Mouse (Mus musculus) CD4-positive helper T cell, adult 2 months (primary cell): ENCODE results near the gene Ccser1.
"Not testable (repeated sequence)": the region's sequence is repeated elsewhere in the genome, so short reads cannot be mapped to it uniquely, and the experiment has no call there.

Source experiments
- DNase-seq: peaks from one replicate; pipeline ENCODE4 v3.0.0-alpha.2; 2012; ENCODE audit warnings: low read depth, missing footprints, low spot score

The Ccser1 gene

GRCm38 (mm10) chr6:62014374-62014773 is 834.2 kb downstream of the Ccser1 start:
- no peak for DNase-seq

DNA sequence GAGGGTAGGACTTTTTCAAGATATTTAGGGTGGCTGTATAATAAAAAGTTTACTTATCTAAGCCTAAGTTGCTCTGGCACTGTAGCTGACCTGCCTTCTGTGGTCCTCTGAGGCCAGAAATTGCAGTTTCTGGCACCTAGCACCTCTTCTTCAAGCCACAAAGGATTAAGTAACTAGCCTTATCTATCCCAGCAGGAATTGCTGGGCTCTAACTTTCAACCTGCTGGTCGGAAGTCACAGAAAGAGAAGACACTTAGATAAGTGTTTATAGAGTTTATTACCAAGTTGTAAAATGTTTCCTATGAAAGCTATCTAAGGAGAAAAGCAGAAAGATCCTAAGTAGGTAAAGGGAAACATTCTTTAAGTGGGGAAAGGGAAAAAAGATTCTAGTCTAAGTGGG is 864.3 kb downstream of the Ccser1 start:
- DNase-seq: no peak

DNA sequence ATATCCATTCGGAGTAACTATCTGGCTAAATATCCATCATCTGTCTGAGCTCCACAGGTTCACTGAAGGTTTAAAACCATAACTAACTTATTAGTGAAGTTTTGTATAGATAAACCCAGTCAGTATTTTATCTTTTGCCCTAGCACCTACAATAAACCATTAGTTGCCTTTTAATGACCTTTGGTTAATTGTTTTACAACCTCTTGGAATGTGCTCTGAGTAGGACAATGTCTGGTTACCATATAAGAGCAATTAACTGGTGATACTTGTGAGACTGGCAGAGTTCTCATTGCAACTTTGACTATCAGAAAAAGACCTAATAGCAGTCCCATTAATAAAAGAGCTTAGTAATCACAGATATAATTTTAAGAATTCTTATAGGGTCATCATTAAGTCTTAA is 864.9 kb downstream of the Ccser1 start:
- not testable (repeated sequence) for DNase-seq

GRCm38 (mm10) chr6:62055276-62055675 is 875.2 kb downstream of the Ccser1 start:
- no peak for DNase-seq

DNA sequence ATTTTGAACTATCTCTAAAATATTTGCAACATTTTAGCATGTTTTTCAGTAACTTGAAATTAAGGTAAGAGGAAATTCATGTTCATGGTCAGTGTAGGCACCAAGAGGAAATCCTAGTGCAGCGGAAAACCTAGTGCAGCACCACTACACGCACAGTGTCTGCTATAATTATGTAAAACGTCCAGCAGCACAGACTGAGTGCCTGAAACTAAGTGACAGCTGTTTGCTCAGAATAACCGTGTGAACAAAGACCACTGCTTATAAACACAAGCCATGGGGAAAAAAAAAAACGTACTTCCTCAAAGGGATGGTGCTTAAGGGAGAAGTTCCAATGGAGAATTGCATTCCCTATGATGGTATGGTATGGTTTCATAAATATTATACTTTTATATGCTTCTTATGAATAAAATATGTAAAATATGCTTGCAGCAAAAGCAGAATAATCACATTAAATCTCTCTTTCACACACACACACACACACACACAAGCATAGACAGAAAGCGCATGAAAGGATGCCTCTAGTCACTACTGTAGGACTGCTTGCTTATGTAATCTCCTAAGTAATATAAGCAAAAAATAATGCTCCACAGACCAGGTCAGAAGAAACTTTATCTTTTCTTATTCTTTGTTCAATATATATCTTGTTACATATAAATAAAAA is 886.4 kb downstream of the Ccser1 start:
- DNase-seq: no peak

GRCm38 (mm10) chr6:62067024-62067380 is 886.9 kb downstream of the Ccser1 start:
- no peak for DNase-seq

DNA sequence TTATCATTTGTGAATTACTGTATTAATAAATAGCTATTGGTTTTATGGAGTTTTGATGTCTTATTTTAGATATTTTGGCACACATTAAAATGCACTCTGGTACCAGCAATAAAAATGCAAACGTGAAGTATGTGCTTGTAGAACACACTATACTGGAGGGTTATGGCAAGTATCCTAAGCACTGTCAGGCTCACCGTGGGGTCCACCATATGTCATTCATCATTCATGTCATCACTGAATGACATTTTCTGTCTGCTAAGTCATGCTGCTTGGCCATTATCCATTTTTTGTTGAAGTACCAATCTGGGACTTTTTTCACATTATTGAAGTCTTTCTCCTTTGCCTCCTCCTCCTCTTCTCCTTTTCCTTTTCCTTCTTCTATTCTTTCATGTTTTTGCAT is 925.3 kb downstream of the Ccser1 start:
- DNase-seq: no peak

GRCm38 (mm10) chr6:62132531-62132930 is 952.4 kb downstream of the Ccser1 start:
- DNase-seq: no peak

DNA sequence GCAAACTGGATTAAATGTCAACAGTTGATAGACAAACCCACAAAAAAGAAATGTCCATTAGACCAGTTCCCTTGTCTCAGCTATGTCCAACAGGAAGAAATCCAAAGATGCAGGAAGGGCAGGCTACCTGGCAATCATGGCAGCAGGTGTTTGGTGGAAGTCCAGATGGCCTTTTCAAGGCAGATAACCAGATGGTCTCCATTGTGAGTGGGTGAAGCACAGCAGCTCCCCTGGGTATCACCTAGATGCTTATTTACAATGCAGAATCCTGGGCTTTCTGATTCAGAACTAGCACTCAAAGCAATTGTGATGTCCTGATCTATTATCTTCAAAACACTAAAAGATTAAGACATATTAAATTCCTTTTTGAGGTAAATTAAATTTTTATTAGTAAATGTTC is 980.2 kb downstream of the Ccser1 start:
- DNase-seq: no peak

DNA sequence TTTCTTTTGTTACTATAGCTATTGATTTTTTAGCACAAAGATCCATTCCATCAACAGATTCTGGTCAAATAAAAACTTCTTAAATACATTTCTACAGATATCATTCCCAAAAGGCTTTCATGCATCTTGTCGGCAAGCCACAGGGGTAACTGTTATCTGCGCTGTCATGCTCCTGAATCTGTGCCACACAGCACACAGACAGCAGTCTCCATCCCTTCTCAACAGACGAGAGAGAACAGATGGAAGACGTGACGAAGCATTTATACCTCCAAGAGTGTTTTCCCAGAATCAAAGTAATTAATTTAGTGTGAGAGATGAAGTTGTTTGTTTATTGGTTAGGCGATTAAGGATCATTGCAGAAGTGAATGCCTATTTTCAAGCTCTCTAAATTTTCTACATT is 982.5 kb downstream of the Ccser1 start:
- no peak for DNase-seq

DNA sequence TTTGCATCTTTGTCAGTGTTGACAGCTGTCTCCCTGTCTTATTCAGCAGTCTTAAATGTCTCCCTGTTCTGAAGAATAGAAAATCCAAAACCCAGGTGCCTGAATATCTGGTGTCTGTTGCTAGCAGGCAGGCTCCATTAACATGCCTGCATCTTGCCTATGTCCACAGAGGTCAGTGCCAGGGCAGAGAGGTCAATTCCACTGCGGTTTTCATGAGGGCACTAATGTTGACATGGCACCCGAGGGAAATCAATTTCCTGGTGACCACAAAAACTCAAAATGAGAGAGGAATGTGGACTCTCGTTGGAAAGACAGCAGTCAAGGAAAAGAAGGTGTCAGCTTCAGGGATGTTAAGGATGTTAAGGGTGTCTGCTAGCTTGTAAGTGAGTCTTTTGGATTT is 983.7 kb downstream of the Ccser1 start:
- no peak for DNase-seq

GRCm38 (mm10) chr6:62196496-62197188 is 1016.5 kb downstream of the Ccser1 start:
- no peak for DNase-seq

GRCm38 (mm10) chr6:62198768-62199167 is 1018.6 kb downstream of the Ccser1 start:
- DNase-seq: no peak

DNA sequence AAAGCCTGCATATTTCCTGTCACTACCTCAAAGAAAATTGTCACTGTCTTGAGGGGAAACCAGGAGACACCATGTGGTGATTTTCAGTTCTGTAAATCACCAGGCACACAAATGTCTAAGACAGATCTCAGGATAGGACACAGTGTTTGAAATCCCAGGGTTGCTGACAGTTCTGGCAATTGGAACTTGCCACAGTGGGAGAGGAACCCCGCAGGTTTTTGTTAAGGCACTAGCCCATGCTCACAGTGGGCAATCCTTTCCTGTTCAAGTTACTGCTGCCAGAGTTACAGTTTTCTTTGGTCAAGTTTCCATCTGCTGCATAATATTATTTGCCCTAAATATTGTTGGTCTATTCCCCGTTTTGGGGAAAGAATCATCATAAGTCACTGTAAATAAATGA is 1024.9 kb downstream of the Ccser1 start:
- DNase-seq: no peak

GRCm38 (mm10) chr6:62221856-62222255 is 1041.7 kb downstream of the Ccser1 start:
- DNase-seq: no peak

GRCm38 (mm10) chr6:62263899-62264298 is 1083.8 kb downstream of the Ccser1 start:
- DNase-seq: no peak

- DNase-seq: no peak
These were observed 1084.4 kb downstream of the Ccser1 start for GRCm38 (mm10) chr6:62264525-62264924.

DNA sequence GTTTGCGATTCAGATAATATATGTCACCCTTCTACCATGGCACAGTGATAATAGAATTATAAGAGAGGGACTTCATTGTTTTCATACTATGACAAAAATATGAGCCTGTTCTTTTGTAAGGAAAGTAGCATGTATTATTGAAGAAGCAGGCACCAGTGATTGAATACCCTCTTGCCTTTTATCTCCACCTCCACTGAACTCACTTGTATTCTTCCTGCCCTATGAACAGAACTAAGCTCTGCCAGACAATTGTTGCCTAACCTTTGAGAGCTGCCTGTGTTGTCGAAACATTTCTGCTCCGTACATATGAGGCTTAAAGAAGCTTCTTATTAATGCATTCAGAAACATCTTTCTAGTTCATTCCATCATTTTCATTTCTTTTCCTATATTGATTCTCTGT is 1101.1 kb downstream of the Ccser1 start:
- DNase-seq: no peak

- DNase-seq: no peak
These were observed 1121.6 kb downstream of the Ccser1 start for GRCm38 (mm10) chr6:62301576-62302312.

DNA sequence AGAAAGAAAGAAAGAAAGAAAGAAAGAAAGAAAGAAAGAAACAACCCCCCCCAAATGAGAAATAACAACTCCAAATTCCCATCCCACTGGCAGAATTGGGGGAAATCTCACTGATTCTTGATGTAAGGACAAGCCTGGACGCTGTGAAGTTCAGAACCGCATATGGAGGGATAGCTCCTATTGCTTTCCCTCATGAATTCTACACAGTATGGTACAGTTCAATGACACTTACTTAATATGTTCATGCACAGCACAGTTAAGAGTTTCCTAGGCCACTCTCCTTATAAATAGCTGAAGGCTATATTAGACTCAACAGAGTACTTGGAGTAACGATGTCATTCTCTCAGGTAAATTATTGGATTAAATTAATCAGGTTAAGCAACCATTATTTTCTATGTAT is 1138.5 kb downstream of the Ccser1 start:
- DNase-seq: no peak

DNA sequence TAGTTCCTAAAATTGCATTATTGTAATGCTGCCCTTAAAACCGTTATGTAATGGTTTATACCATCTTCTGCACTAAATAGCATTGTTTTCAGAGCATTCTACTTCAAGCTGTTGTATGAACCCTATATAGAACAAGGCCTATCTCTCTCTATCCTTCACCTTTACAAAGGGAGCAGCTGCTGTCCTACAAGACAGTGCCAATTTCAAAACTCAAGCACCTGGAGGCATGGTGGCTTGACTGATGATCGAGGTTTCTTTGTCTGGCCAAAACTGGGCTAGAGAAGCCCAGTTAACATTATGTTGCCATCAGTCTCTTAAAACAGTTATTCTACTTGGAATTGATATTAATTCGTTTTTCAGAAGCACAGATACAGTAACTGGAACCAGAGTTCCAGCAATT is 1160.2 kb downstream of the Ccser1 start:
- no peak for DNase-seq

DNA sequence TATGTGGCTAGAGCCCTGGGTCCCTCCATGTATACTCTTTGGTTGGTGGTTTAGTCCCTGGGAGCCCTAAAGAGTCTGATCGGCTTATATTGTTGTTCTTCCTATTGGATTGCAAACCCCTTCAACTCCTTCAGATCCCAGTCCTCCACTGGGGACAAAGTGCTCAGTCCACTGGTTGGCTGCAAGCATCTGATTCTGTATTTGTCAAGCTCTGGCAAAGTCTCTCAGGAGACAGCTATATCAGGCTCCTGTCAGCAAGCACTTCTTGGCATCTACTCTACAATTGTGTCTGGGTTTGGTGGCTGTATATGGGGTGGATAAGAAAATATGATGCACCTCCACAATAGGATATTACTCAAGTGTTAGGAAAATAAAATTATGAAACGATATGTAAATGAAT is 1187.7 kb downstream of the Ccser1 start:
- DNase-seq: no peak
